Mouse (Mus musculus): ENCODE measurements at regions not wholly inside any gene's neighbourhood (a gene's known extent, or its start where the extent isn't known, plus 50 kb on each side); places are given as distances from the start of the nearest gene placed in this dataset.

- DNase-seq (ENCODE audit: low spot score): no peak
These were observed 188.2 kb upstream of the Ankrd55 start for GRCm38 (mm10) chr13:112099953-112100591.

GRCm38 (mm10) chr13:112100592-112101420 is 187.4 kb upstream of the Ankrd55 start:
- Histone ChIP-seq H3K4me2 (ENCODE audit: low read depth, low read length) (peak overlapping the region; percentile 67), H3K4me1 (ENCODE audit: control insufficient read depth, insufficient read depth, low read length) (0 out of 2 replicates have a peak, but pooled peaks cover 13% of the 10 kb centered on the region), H3K4me3 (ENCODE audit: low read depth, low read length) (peak overlapping the region; percentile 43), H3K9ac (ENCODE audit: low read depth, low read length) (peak overlapping the region; percentile 64), H3K9me3 (ENCODE audit: control insufficient read depth, low read length) (no peaks in the 10 kb centered on the region), H3K36me3 (ENCODE audit: control insufficient read depth, insufficient read depth, low read length) (no peaks in the 10 kb centered on the region), H3K27ac (replicated peaks; ENCODE audit: low read depth, low read length) (peak overlapping the region; percentile 36), H3K27me3 (replicated peaks; ENCODE audit: control insufficient read depth, insufficient read depth, low read length) (no peaks in the 10 kb centered on the region)
- WGBS: 1% methylated on average over 30 of the region's 31 CpGs
- ATAC-seq (ENCODE audit: low read depth): peak; percentile 90
- DNase-seq (ENCODE audit: low spot score): peak; percentile 73

More at GRCm38 (mm10) chr13:112099953-112100591, 188.2 kb upstream of the Ankrd55 start:
- Histone ChIP-seq H3K4me3 (ENCODE audit: low read depth, low read length) (peak overlapping the region; percentile 43), H3K9ac (ENCODE audit: low read depth, low read length) (peak overlapping the region; percentile 64), H3K9me3 (ENCODE audit: control insufficient read depth, low read length) (no peaks in the 10 kb centered on the region), H3K27me3 (replicated peaks; ENCODE audit: control insufficient read depth, insufficient read depth, low read length) (no peaks in the 10 kb centered on the region), H3K4me2 (ENCODE audit: low read depth, low read length) (peak overlapping the region; percentile 67), H3K27ac (replicated peaks; ENCODE audit: low read depth, low read length) (peak overlapping the region; percentile 36; the same call in 1 of the 2 replicates), H3K4me1 (ENCODE audit: control insufficient read depth, insufficient read depth, low read length) (0 out of 2 replicates have a peak, but pooled peaks cover 13% of the 10 kb centered on the region), H3K36me3 (ENCODE audit: control insufficient read depth, insufficient read depth, low read length) (no peaks in the 10 kb centered on the region)
- ATAC-seq (ENCODE audit: low read depth): peak; percentile 20; the same call in 1 of the 2 replicates
- WGBS: 45% methylated on average over 7 of the region's 7 CpGs

- Histone ChIP-seq H3K4me2 (ENCODE audit: low read depth, low read length) (peak overlapping the region; percentile 67), H3K4me3 (ENCODE audit: low read depth, low read length) (peak overlapping the region; percentile 43), H3K36me3 (ENCODE audit: control insufficient read depth, insufficient read depth, low read length) (no peaks in the 10 kb centered on the region), H3K9me3 (ENCODE audit: control insufficient read depth, low read length) (no peaks in the 10 kb centered on the region), H3K4me1 (ENCODE audit: control insufficient read depth, insufficient read depth, low read length) (0 out of 2 replicates have a peak, but pooled peaks cover 13% of the 10 kb centered on the region), H3K27ac (replicated peaks; ENCODE audit: low read depth, low read length) (peak overlapping the region; percentile 36), H3K27me3 (replicated peaks; ENCODE audit: control insufficient read depth, insufficient read depth, low read length) (no peaks in the 10 kb centered on the region), H3K9ac (ENCODE audit: low read depth, low read length) (peak overlapping the region; percentile 64)
- ATAC-seq (ENCODE audit: low read depth): peak; percentile 31; the same call in 1 of the 2 replicates
- WGBS: 41% methylated on average over 5 of the region's 5 CpGs
- peak; percentile 56 for DNase-seq (ENCODE audit: low spot score)
These were observed 186.9 kb upstream of the Ankrd55 start for GRCm38 (mm10) chr13:112101421-112101756.

GRCm38 (mm10) chr13:112105953-112106352 is 182.3 kb upstream of the Ankrd55 start:
- Histone ChIP-seq H3K4me3 (ENCODE audit: low read depth, low read length) (no peak overlapping the region), H3K36me3 (ENCODE audit: control insufficient read depth, insufficient read depth, low read length) (no peaks in the 10 kb centered on the region), H3K27me3 (replicated peaks; ENCODE audit: control insufficient read depth, insufficient read depth, low read length) (no peaks in the 10 kb centered on the region), H3K27ac (replicated peaks; ENCODE audit: low read depth, low read length) (no peak overlapping the region), H3K4me2 (ENCODE audit: low read depth, low read length) (no peak overlapping the region), H3K9me3 (ENCODE audit: control insufficient read depth, low read length) (no peaks in the 10 kb centered on the region), H3K4me1 (ENCODE audit: control insufficient read depth, insufficient read depth, low read length) (0 out of 2 replicates have a peak, but pooled peaks cover 7% of the 10 kb centered on the region), H3K9ac (ENCODE audit: low read depth, low read length) (no peak overlapping the region)
- no peak for ATAC-seq (ENCODE audit: low read depth)
- WGBS: 85% methylated on average over 3 of the region's 3 CpGs
- DNase-seq (ENCODE audit: low spot score): no peak

- H3K36me3 ChIP-seq (ENCODE audit: control insufficient read depth, insufficient read depth, low read length): no peaks in the 10 kb centered on the region
- H3K4me2 ChIP-seq (ENCODE audit: low read depth, low read length): no peak overlapping the region
- WGBS: 68% methylated on average over 7 of the region's 7 CpGs
- ATAC-seq (ENCODE audit: low read depth): no peak
- no peak overlapping the region for H3K27ac ChIP-seq (replicated peaks; ENCODE audit: low read depth, low read length)
- H3K4me1 ChIP-seq (ENCODE audit: control insufficient read depth, insufficient read depth, low read length): peaks cover 19% of the 10 kb centered on the region
- no peaks in the 10 kb centered on the region for H3K9me3 ChIP-seq (ENCODE audit: control insufficient read depth, low read length)
- no peak overlapping the region for H3K4me3 ChIP-seq (ENCODE audit: low read depth, low read length)
- H3K9ac ChIP-seq (ENCODE audit: low read depth, low read length): no peak overlapping the region
- DNase-seq (ENCODE audit: low spot score): no peak
- no peaks in the 10 kb centered on the region for H3K27me3 ChIP-seq (replicated peaks; ENCODE audit: control insufficient read depth, insufficient read depth, low read length)
These were observed 173.5 kb upstream of the Ankrd55 start for GRCm38 (mm10) chr13:112114741-112115201.

GRCm38 (mm10) chr13:112116101-112116726 is 172.0 kb upstream of the Ankrd55 start:
- Histone ChIP-seq H3K27me3 (replicated peaks; ENCODE audit: control insufficient read depth, insufficient read depth, low read length) (no peaks in the 10 kb centered on the region), H3K36me3 (ENCODE audit: control insufficient read depth, insufficient read depth, low read length) (no peaks in the 10 kb centered on the region), H3K27ac (replicated peaks; ENCODE audit: low read depth, low read length) (0 out of 2 replicates have a peak overlapping the region, but pooled peaks have one; percentile 15), H3K4me1 (ENCODE audit: control insufficient read depth, insufficient read depth, low read length) (peaks cover 34% of the 10 kb centered on the region), H3K9ac (ENCODE audit: low read depth, low read length) (no peak overlapping the region), H3K9me3 (ENCODE audit: control insufficient read depth, low read length) (no peaks in the 10 kb centered on the region), H3K4me3 (ENCODE audit: low read depth, low read length) (no peak overlapping the region), H3K4me2 (ENCODE audit: low read depth, low read length) (no peak overlapping the region)
- 58% methylated on average over 9 of the region's 9 CpGs for whole genome bisulfite sequencing
- DNase-seq (ENCODE audit: low spot score) (peak; percentile 59), ATAC-seq (ENCODE audit: low read depth) (no peak)

GRCm38 (mm10) chr13:112118564-112118963 is 169.7 kb upstream of the Ankrd55 start:
- peaks cover 39% of the 10 kb centered on the region for H3K4me1 ChIP-seq (ENCODE audit: control insufficient read depth, insufficient read depth, low read length)
- no peak overlapping the region for H3K9ac ChIP-seq (ENCODE audit: low read depth, low read length)
- ATAC-seq (ENCODE audit: low read depth) (no peak), DNase-seq (ENCODE audit: low spot score) (no peak)
- no peaks in the 10 kb centered on the region for H3K9me3 ChIP-seq (ENCODE audit: control insufficient read depth, low read length)
- H3K27me3 ChIP-seq (replicated peaks; ENCODE audit: control insufficient read depth, insufficient read depth, low read length): no peaks in the 10 kb centered on the region
- no peak overlapping the region for H3K27ac ChIP-seq (replicated peaks; ENCODE audit: low read depth, low read length)
- no peak overlapping the region for H3K4me3 ChIP-seq (ENCODE audit: low read depth, low read length)
- no peaks in the 10 kb centered on the region for H3K36me3 ChIP-seq (ENCODE audit: control insufficient read depth, insufficient read depth, low read length)
- 72% methylated on average over 3 of the region's 3 CpGs for WGBS
- H3K4me2 ChIP-seq (ENCODE audit: low read depth, low read length): no peak overlapping the region

- H3K36me3 ChIP-seq (ENCODE audit: control insufficient read depth, insufficient read depth, low read length): no peaks in the 10 kb centered on the region
- H3K9me3 ChIP-seq (ENCODE audit: control insufficient read depth, low read length): no peaks in the 10 kb centered on the region
- ATAC-seq (ENCODE audit: low read depth) (0 out of 2 replicates have a peak, but pooled peaks have one; percentile 41), DNase-seq (ENCODE audit: low spot score) (peak; percentile 69)
- H3K4me1 ChIP-seq (ENCODE audit: control insufficient read depth, insufficient read depth, low read length): peaks cover 39% of the 10 kb centered on the region
- peak overlapping the region; percentile 31 for H3K4me2 ChIP-seq (ENCODE audit: low read depth, low read length)
- 38% methylated on average over 11 of the region's 11 CpGs for WGBS
- H3K27me3 ChIP-seq (replicated peaks; ENCODE audit: control insufficient read depth, insufficient read depth, low read length): no peaks in the 10 kb centered on the region
- H3K27ac ChIP-seq (replicated peaks; ENCODE audit: low read depth, low read length): peak overlapping the region; percentile 63
- H3K4me3 ChIP-seq (ENCODE audit: low read depth, low read length): no peak overlapping the region
- H3K9ac ChIP-seq (ENCODE audit: low read depth, low read length): 0 out of 2 replicates have a peak overlapping the region, but pooled peaks have one; percentile 19
These were observed 168.6 kb upstream of the Ankrd55 start for GRCm38 (mm10) chr13:112119611-112120041.
